Mouse (Mus musculus) heart, embryonic 13.5 days (tissue): ENCODE measurements around the gene 1700003F12Rik. TPM values are rescaled to one million over a fixed set of nuclear protein-coding genes. Genes with fewer than 3 reads are reported as not detected.

Experiments used
- ATAC-seq: fragments of 200-750 bp; cut with Nextera tagmentation; 2 replicates; pipeline ENCODE4 v1.8.0; 2017; ENCODE audit warnings: moderate TSS enrichment; ENCODE audit not compliant: insufficient number of reproducible peaks, low FRiP score, low TSS enrichment; ENCODE audit errors: extremely low read depth
- H3K27ac ChIP-seq: fragments of 300-500 bp; sonication (generic); replicated peaks from 2 replicates; pipeline ENCODE4 v1.5.1; 2015; ENCODE audit warnings: moderate library complexity, mild to moderate bottlenecking, inconsistent platforms
- H3K27me3 ChIP-seq: fragments of 300-500 bp; sonication (generic); replicated peaks from 2 replicates; pipeline ENCODE4 v1.6.1; 2015; ENCODE audit warnings: mild to moderate bottlenecking, inconsistent platforms
- H3K36me3 ChIP-seq: fragments of 300-500 bp; sonication (generic); 2 replicates; pipeline ENCODE4 v1.6.1; 2015; ENCODE audit warnings: mild to moderate bottlenecking, inconsistent platforms
- H3K4me1 ChIP-seq: fragments of 300-500 bp; sonication (generic); 2 replicates; pipeline ENCODE4 v1.6.1; 2015; ENCODE audit warnings: inconsistent platforms
- H3K4me2 ChIP-seq: fragments of 300-500 bp; sonication (generic); 2 replicates; pipeline ENCODE4 v1.6.1; 2015; ENCODE audit warnings: inconsistent platforms, mild to moderate bottlenecking, moderate library complexity
- H3K4me3 ChIP-seq: fragments of 300-500 bp; sonication (generic); 2 replicates; pipeline ENCODE4 v1.5.1; 2015; ENCODE audit warnings: moderate library complexity, mild to moderate bottlenecking, inconsistent platforms
- H3K9ac ChIP-seq: fragments of 300-500 bp; sonication (generic); 2 replicates; pipeline ENCODE4 v1.6.1; 2015; ENCODE audit warnings: inconsistent platforms, mild to moderate bottlenecking, moderate library complexity
- H3K9me3 ChIP-seq: fragments of 300-500 bp; sonication (generic); 2 replicates; pipeline ENCODE4 v1.6.1; 2016; ENCODE audit warnings: inconsistent platforms
- WGBS: fragments of 180-500 bp; shearing (Covaris S2); methylation state at CpG from one replicate; pipeline ENCODE4 v1.1.7; 2015; ENCODE audit warnings: mixed read lengths; 5-methylcytosine and 5-hydroxymethylcytosine counted together
- polyA plus RNA-seq: library from polyadenylated mRNA; unstranded; fragments of >200 nt; fragmentation: Nextera tagmentation; extraction: Ambion mirVana; gene quantifications from 2 replicates; pipeline ENCODE4 v1.2.1, GENCODE M21; 2015

The 1700003F12Rik gene
- polyA plus RNA-seq, 1 experiment from 2014 or later: not detected

DNA sequence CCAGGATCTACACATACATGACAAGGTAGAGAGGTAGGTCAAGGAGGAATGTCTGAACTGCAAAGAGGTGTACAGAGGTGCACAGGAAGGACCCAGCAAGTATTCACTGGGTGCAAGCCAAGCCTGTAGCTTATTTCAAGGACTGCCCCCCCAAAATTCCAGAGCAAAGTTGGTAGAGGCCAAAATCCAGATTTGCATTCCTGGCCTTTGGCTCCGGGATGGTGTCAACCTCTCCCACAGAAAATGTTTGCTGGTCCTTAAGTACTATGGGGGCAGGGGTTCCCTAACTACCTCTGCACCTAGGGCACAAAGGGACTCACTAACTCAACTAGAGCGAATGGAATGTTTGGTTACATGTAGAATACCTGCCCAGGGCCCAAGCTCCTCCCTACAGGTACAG is 20.9 kb downstream of the 1700003F12Rik start:
- Histone ChIP-seq H3K4me2 (peak overlapping the region; percentile 90), H3K9me3 (no peaks in the 10 kb centered on the region), H3K27ac (peak overlapping the region; percentile 77), H3K4me1 (peaks cover 39% of the 10 kb centered on the region), H3K36me3 (peaks cover 14% of the 10 kb centered on the region), H3K4me3 (peak overlapping the region; percentile 84), H3K9ac (peak overlapping the region; percentile 87), H3K27me3 (no peaks in the 10 kb centered on the region)
- ATAC-seq: no peak
- WGBS: 65% methylated on average over 2 of the region's 2 CpGs

DNA sequence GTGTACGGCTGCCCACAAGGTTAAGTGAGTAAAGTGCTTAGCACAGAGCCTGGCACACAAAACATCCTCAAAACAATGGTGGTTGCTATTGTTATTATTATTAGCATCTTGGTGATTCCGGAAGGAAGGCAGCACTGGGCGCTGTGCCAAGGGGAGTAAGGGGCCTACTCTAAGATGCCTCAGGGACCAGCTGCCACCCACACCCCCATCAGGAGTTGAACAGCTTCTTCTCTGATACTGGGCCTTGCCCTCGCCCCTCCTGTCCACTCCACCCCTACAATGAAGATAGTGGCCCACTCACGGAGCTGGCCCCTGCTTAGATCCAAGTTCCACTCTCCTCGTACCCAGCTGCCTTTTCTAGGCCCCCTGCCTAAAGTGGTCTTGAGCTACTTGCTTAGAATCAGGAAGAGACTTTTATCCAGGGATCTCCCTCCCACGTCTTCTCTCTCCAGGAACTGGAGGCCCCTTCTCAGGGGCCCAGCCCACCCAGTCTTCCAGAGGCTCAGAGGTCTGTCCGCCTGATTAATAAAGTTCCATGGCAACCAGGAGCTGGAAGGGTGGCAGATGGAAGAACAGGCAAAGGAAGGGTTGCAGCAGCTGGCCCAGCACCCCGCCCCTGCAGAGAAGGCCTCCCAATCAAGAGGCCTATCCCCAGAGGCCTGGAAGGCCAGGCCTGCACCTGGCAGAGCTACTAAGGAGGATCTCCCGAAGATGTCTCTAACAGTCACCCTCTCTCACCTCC is 21.6 kb downstream of the 1700003F12Rik start:
- H3K9ac ChIP-seq: peak overlapping the region; percentile 87
- H3K36me3 ChIP-seq: peaks cover 7% of the 10 kb centered on the region
- H3K27ac ChIP-seq: peak overlapping the region; percentile 77
- no peaks in the 10 kb centered on the region for H3K9me3 ChIP-seq
- H3K4me3 ChIP-seq: peak overlapping the region; percentile 84
- 20% methylated on average over 10 of the region's 10 CpGs for WGBS
- peak overlapping the region; percentile 90 for H3K4me2 ChIP-seq
- peaks cover 39% of the 10 kb centered on the region for H3K4me1 ChIP-seq
- ATAC-seq: no peak
- H3K27me3 ChIP-seq: no peaks in the 10 kb centered on the region

DNA sequence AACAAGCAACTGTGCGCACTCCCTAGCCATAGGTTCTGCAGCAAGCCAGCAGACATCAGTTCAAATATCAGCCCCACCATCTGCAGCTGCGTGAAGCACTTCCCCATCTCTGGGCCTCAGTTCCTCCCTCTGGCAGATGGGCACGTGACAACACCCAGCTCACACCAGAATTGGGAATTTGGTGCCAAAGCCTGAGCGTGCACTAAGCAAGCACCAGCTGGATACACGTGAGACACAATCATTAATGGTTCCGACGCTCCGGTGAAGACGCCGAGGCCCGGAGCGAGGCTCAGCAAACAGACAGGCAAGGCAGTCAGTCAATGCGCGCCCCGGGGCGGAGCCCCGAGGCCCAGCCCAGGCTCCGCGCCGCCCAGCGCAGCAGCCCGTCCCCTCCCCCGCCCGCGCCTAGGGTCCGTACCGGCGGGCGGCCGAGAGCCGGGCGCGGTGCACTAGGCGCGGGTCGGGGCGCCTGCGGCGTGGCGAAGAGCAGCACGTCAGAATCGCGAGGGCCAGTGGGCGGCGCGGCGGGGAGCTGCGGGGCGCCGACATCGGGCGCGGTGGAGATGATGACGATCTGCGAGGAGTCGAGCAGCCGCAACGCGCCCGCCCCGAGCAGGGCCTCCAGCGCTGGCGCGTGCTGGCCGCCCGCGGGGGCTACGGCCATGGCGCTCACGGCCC is 22.3 kb downstream of the 1700003F12Rik start:
- H3K4me1 ChIP-seq: peaks cover 39% of the 10 kb centered on the region
- peak; percentile 76 for ATAC-seq
- peak overlapping the region; percentile 87 for H3K9ac ChIP-seq
- H3K4me2 ChIP-seq: peak overlapping the region; percentile 90
- H3K27ac ChIP-seq: peak overlapping the region; percentile 77
- no peaks in the 10 kb centered on the region for H3K27me3 ChIP-seq
- H3K9me3 ChIP-seq: no peaks in the 10 kb centered on the region
- peak overlapping the region; percentile 84 for H3K4me3 ChIP-seq
- WGBS: 0% methylated on average over 63 of the region's 70 CpGs
- no peaks in the 10 kb centered on the region; the same call in 1 of the 2 replicates for H3K36me3 ChIP-seq

DNA sequence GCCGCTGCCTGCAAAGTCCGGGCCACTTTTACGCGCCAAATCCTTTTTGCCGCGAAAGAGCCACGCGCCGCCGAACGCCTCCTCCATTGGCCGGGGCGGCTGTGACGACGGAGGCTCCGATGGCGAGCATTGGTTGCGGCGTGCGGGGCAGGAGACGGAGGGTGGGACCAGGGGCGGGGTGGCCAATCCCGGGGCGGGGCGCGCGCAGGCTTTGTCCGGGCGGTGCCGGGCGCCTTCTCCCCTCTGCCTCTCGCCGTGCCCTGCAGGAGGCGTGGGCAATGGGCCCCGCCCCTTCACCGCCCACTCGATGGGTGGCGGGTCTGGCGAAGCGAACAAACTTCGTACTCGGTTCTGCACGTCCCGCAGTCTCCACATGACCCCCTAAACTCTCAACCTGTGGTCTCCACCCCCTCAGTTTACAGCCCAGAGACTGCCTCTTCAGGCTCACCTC is 23.0 kb downstream of the 1700003F12Rik start, which contains the start of gene E2f1:
Gene E2f1 (minus strand): TSS at position 57 of the 451 bp plus-strand sequence.
- peak; percentile 96 for ATAC-seq
- Histone ChIP-seq H3K27ac (peak within 1 kb of the TSS; percentile 77), H3K4me1 (peaks cover 39% of the 10 kb centered on the region), H3K4me3 (peak within 1 kb of the TSS; percentile 84), H3K27me3 (no peaks in the 10 kb centered on the region), H3K36me3 (no peaks in the 10 kb centered on the region), H3K9ac (peak within 1 kb of the TSS; percentile 87), H3K9me3 (no peaks in the 10 kb centered on the region), H3K4me2 (peak within 1 kb of the TSS; percentile 90)
- WGBS: under 1% methylated on average over 38 of the region's 44 CpGs

DNA sequence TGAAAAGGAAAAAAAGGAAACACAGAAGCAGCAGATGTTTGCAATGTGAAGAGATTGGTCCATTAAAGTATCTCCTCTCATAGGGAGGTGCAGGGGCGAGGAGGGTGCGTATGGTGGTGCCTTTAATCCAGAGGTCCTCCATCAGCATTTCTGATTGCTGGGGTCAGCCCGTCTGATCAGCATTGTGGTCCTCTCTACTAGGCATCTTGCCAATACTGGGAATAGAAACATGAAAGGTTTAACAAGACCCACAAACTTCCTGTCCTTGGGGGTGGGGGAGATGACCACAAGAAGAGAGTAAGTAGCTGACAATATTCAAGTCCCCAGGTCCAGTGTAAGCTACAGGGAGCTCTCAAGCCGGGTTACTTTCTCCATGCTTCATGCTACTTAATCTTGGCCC is 23.8 kb downstream of the 1700003F12Rik start:
- H3K4me1 ChIP-seq: peaks cover 38% of the 10 kb centered on the region
- H3K9ac ChIP-seq: peak overlapping the region; percentile 79; the same call in 1 of the 2 replicates
- no peaks in the 10 kb centered on the region for H3K36me3 ChIP-seq
- H3K9me3 ChIP-seq: no peaks in the 10 kb centered on the region
- H3K27me3 ChIP-seq: no peaks in the 10 kb centered on the region
- H3K27ac ChIP-seq: peak overlapping the region; percentile 41; the same call in 1 of the 2 replicates
- ATAC-seq: no peak
- no peak overlapping the region for H3K4me3 ChIP-seq
- peak overlapping the region; percentile 90 for H3K4me2 ChIP-seq
- WGBS: 63% methylated on average over 4 of the region's 4 CpGs

DNA sequence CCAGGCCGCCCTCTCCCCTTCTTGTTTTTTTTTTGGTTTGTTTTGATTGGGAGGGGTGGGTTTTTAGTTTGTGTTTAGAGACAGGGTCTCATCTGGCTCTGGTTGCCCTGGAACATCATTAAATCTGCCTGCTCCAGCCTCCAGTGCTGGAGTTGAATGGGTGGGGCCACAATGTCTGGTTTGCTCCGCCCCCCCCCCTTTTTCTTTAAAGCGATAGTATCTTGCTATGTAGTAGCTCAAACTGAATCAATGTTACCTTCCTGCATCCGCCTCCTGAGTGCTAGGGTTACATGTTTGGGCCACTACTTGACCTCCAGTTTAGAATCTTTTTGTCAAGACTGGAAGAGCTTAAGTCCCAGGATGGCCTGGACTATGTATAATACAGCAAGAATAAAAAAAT is 24.4 kb downstream of the 1700003F12Rik start:
- 76% methylated on average over 4 of the region's 4 CpGs for WGBS
- Histone ChIP-seq H3K4me2 (no peak overlapping the region), H3K9ac (no peak overlapping the region), H3K36me3 (no peaks in the 10 kb centered on the region), H3K27ac (no peak overlapping the region), H3K27me3 (no peaks in the 10 kb centered on the region), H3K4me3 (no peak overlapping the region), H3K4me1 (peaks cover 35% of the 10 kb centered on the region), H3K9me3 (no peaks in the 10 kb centered on the region)
- no peak for ATAC-seq

DNA sequence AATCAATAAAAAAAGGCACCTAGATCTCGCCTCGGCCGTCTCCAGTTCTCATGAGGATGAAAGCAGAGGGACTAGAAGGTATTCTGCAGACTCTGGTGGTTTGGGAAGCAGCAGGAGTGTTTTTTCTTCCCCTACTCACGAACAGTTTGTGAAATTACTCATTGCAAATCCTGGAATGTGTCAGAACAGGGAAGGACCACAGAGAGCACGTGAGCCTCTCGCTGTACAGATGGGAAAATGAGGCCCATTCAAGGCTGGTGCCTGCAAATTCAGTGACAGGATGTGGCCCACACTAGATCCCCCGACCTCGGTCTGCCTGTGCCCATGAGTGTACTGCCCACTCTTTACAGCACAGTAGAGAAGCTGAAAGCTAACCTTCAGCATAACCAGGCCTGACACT is 25.1 kb downstream of the 1700003F12Rik start:
- H3K4me1 ChIP-seq: peaks cover 32% of the 10 kb centered on the region
- no peak overlapping the region for H3K4me3 ChIP-seq
- H3K27me3 ChIP-seq: no peaks in the 10 kb centered on the region
- no peaks in the 10 kb centered on the region for H3K9me3 ChIP-seq
- no peak overlapping the region for H3K27ac ChIP-seq
- ATAC-seq: no peak
- whole genome bisulfite sequencing: 73% methylated on average over 8 of the region's 8 CpGs
- no peak overlapping the region for H3K4me2 ChIP-seq
- H3K9ac ChIP-seq: no peak overlapping the region
- H3K36me3 ChIP-seq: no peaks in the 10 kb centered on the region

DNA sequence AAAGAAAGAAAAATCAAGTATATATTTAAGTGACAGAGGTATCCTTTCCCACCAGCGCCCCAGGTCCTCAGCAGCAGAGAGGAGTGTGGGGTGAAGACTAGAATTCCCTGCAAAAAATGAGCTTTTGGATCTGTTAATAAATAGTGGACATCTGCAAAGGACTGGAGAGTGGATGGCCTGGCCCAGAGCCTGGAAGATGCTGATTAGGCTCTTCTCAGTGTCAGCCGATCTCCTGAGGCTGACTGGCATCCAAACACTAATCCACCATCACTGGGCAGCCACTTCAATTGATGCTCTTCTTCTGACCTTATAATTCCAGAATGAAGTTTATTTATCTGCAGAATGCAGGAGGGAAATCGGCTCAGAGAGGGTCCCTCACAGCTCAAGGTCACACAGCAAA is 26.1 kb downstream of the 1700003F12Rik start:
- WGBS: 70% methylated on average over 3 of the region's 3 CpGs
- H3K27ac ChIP-seq: no peak overlapping the region
- ATAC-seq: no peak
- H3K4me3 ChIP-seq: no peak overlapping the region
- H3K27me3 ChIP-seq: no peaks in the 10 kb centered on the region
- H3K9ac ChIP-seq: no peak overlapping the region
- H3K9me3 ChIP-seq: no peaks in the 10 kb centered on the region
- no peaks in the 10 kb centered on the region for H3K36me3 ChIP-seq
- H3K4me1 ChIP-seq: peaks cover 29% of the 10 kb centered on the region
- no peak overlapping the region for H3K4me2 ChIP-seq

DNA sequence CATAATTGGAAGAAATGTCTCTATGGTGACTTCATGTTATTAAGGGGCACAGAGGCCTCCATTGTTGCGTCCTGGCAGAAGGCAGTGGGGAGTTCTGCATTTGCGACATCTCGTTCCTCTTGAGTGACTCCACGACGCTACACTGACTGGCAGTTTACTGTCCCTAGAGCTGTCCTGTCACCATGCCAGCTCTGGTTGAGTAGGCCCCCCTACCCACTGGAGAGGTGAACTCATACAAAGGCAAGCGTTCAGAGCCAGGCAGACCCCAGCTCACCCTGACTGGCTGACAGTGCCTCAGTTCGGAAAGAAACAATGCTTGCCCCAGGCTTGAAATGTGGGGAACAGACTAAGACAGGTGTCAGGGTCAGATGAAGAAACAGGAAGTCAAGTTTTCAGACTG is 27.4 kb downstream of the 1700003F12Rik start:
- Histone ChIP-seq H3K9me3 (no peaks in the 10 kb centered on the region), H3K9ac (no peak overlapping the region), H3K27ac (no peak overlapping the region), H3K27me3 (no peaks in the 10 kb centered on the region), H3K4me2 (no peak overlapping the region), H3K4me1 (peaks cover 18% of the 10 kb centered on the region), H3K36me3 (no peaks in the 10 kb centered on the region), H3K4me3 (no peak overlapping the region)
- WGBS: 75% methylated on average over 7 of the region's 7 CpGs
- ATAC-seq: no peak

DNA sequence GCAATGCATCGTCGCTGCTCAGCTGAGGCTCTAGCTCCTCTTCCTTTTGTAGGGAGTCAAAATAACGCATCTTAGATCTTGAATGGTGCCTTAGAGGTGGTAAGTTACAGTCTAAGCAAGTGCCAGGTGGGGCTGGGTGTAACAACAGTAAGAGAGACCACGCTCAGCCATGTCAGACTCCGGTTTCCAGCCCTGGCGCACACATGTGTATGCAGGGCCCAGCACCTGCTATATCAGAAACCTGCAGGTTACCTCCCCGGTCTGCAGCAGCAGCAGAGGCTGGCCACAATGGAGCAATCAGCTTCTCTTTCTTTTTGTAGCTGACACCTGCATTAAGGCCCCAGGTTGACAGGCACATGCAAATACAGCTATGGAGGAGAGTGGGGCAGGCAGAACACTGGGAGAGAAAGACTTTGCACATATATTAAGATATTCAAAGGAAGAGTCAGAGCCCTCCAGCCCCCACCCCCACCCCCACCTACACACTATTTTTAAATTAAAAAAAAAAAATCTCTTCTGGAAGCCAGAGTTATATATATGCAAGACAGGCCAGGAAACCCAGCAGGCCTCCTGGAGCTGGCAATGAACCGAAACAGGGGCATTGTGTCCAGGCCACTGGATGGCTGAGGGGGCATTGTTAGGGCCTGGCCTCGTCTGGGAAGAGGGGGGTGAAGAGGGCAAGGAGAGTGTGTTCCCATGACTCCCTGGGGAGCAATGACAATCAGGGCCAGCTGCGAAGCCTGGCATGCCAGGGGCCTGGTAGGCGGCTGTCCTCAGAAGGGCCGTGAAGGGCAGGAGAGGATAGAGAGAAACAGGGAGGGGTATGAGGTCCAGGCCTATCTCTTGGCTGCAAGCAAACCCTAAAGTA is 30.2 kb downstream of the 1700003F12Rik start:
- peak overlapping the region; percentile 52; the same call in 1 of the 2 replicates for H3K9ac ChIP-seq

DNA sequence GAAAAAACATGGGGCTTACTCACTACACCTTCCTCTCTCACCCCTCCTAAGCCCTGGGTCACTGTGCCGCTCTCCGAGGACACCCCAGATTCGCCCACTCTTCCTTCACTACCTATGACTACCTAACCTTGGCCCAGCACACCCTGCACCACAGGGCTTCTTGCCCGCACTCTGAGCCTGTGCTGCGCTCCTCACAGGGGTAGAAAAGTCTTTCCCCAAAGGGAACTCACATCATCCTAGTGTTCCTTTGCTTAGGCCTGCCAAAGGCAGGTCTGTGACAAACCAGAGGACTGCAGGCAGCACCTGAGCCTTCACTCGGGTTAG is 30.8 kb downstream of the 1700003F12Rik start:
- H3K4me2 ChIP-seq: no peak overlapping the region
- H3K27ac ChIP-seq: no peak overlapping the region
- 0 out of 2 replicates have a peak overlapping the region, but pooled peaks have one; percentile 52 for H3K9ac ChIP-seq
- no peaks in the 10 kb centered on the region for H3K27me3 ChIP-seq
- no peaks in the 10 kb centered on the region for H3K9me3 ChIP-seq
- ATAC-seq: no peak
- peaks cover 18% of the 10 kb centered on the region for H3K4me1 ChIP-seq
- 81% methylated on average over 5 of the region's 6 CpGs for WGBS
- no peaks in the 10 kb centered on the region for H3K36me3 ChIP-seq
- H3K4me3 ChIP-seq: no peak overlapping the region

More for the DNA sequence above, 30.2 kb downstream of the 1700003F12Rik start:
- H3K9me3 ChIP-seq: no peaks in the 10 kb centered on the region
- H3K4me1 ChIP-seq: peaks cover 18% of the 10 kb centered on the region
- H3K4me2 ChIP-seq: no peak overlapping the region
- WGBS: 59% methylated on average over 12 of the region's 12 CpGs
- ATAC-seq: no peak
- no peaks in the 10 kb centered on the region for H3K27me3 ChIP-seq
- no peak overlapping the region for H3K4me3 ChIP-seq
- no peak overlapping the region for H3K27ac ChIP-seq
- H3K36me3 ChIP-seq: no peaks in the 10 kb centered on the region
